Mouse (Mus musculus): ENCODE data around the gene Zcrb1.

GRCm38 (mm10) chr15:93412445-93412844, 14.3 kb upstream of the Zcrb1 start:
- TF ChIP-seq BHLHE40 (IDR thresholded peaks at IDR 0.05; ENCODE audit: low read depth, low read length) (no peak), SIN3A (IDR thresholded peaks at IDR 0.05; ENCODE audit: low read length) (no peak), CTCF (conservative IDR thresholded peaks at IDR 0.05 in 1 of 2, IDR thresholded peaks at IDR 0.05 in 1 of 2; ENCODE audit: low read depth in 2 of 2, low read length in 2 of 2) (no peak), TCF12 (IDR thresholded peaks at IDR 0.05; ENCODE audit: low read depth, low read length) (no peak), POLR2A (IDR thresholded peaks at IDR 0.05; ENCODE audit: low read depth, low read length) (no peak), MAX (IDR thresholded peaks at IDR 0.05; ENCODE audit: low read length) (no peak), EP300 (IDR thresholded peaks at IDR 0.05; ENCODE audit: low read length) (no peak), RAD21 (IDR thresholded peaks at IDR 0.05; ENCODE audit: low read depth, low read length) (no peak), CHD1 (IDR thresholded peaks at IDR 0.05; ENCODE audit: low read depth, low read length) (no peak), CHD2 (IDR thresholded peaks at IDR 0.05; ENCODE audit: low read length) (no peak)

Data from CH12.LX (cell line).